Mouse (Mus musculus): ENCODE measurements around the gene Samd4b.

DNA sequence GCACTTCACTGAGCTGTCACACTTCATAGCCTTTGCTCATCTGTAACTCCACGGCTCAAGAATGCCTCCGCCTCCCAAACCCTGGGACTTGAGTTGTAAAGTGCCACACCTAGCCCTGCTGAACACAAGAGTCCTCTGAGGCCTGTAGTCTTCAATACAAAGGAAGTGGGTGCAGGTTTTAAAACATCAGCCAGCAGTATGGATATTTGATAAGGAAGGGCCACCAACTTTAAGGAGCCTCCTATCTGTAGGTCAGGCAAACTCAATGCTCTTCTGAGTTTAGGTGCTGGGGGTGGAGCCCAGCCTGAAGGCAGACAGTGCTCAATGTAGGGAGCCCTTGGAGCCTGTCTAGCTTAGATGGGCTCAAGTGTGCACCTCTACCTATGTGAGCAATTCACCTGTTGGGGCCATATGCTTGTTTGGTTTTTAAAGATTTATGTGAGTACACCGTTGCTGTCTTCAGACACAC is 243.8 kb downstream of the Samd4b start:
- TF ChIP-seq EP300 (IDR thresholded peaks at IDR 0.05; ENCODE audit: low read depth): no peak
- no peak for TF ChIP-seq CTCF (IDR thresholded peaks at IDR 0.05; ENCODE audit: low read depth)

All from heart, postnatal 0 days (tissue).